Mouse (Mus musculus) CD4-positive, CD25-positive, alpha-beta regulatory T cell, adult 4 months (primary cell): ENCODE measurements at regions not wholly inside any gene's neighbourhood (a gene's known extent, or its start where the extent isn't known, plus 50 kb on each side); places are given as distances from the start of the nearest gene placed in this dataset.

Experiments
- ATAC-seq: one replicate; pipeline ENCODE4 v1.8.0; 2017

- no peak for ATAC-seq
Observed at GRCm38 (mm10) chr2:79510485-79511094, 54.0 kb upstream of the Cerkl start.

- ATAC-seq: no peak
Observed at GRCm38 (mm10) chr2:79511108-79511507, 54.5 kb upstream of the Cerkl start.

GRCm38 (mm10) chr2:79511676-79512323, 55.2 kb upstream of the Cerkl start:
- peak; percentile 69 for ATAC-seq

GRCm38 (mm10) chr2:79512374-79512773, 55.8 kb upstream of the Cerkl start:
- ATAC-seq: no peak

DNA sequence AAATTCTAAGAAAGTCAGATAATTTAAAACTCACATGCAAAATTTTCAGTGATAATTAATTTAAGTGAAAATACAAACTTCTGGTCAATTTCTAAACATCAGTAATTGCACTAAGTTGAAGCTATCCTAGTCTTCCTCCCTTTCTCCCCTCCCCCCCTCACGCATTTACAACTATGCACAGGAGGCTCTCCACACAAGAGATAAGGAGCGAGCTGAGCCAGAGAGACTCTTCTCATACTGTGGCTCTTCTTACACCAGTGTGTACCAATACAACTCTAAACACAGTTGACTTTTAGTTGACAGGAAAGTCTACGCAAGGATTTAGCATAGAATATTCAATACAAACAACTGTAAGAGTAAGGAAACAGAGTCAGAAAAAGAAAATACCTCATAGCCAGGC, 57.1 kb upstream of the Cerkl start:
- ATAC-seq: no peak

DNA sequence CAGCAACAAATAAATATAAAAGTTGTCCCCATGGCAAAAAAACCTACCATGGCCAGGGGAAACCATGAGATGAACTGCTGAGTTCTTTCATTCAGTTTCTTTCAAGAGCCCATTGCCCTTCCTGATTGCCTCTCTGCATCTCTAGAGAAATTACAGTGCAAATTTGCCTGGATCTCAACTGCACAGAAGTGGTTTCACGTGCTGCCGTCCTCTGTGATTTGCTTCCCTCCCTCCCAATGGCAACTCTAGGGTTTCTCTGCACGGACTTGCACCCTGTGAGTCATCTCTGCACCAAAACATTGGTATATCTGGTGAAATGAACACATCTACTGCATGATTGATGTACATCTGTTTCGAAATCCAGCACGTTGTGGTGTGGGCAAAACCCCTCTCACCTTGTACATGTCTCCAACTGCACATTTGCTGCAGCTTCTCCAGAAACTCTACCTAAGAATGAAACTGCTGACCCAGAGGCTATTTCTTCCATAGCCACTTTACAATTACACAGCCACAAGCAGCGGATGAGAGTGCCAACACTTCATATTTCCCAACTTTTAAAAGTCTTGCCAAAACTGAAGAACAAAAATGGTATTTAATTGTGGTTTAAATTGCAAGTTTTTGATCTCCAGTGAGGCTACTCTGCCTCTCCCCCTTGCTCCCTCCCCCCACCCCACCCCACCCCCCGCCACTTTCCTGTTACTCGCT, 61.6 kb upstream of the Cerkl start:
- no peak for ATAC-seq

GRCm38 (mm10) chr2:79519799-79520449, 63.3 kb upstream of the Cerkl start:
- ATAC-seq: no peak

- ATAC-seq: no peak
Observed at GRCm38 (mm10) chr2:79523441-79523840, 66.9 kb upstream of the Cerkl start.

- no peak for ATAC-seq
Observed at GRCm38 (mm10) chr2:79527529-79527928, 70.9 kb upstream of the Cerkl start.

- no peak for ATAC-seq
Observed at GRCm38 (mm10) chr2:79528347-79528990, 71.9 kb upstream of the Cerkl start.

- no peak for ATAC-seq
Observed at GRCm38 (mm10) chr2:79529185-79529584, 72.6 kb upstream of the Cerkl start.

- no peak for ATAC-seq
Observed at GRCm38 (mm10) chr2:79532610-79533160, 76.1 kb upstream of the Cerkl start.

DNA sequence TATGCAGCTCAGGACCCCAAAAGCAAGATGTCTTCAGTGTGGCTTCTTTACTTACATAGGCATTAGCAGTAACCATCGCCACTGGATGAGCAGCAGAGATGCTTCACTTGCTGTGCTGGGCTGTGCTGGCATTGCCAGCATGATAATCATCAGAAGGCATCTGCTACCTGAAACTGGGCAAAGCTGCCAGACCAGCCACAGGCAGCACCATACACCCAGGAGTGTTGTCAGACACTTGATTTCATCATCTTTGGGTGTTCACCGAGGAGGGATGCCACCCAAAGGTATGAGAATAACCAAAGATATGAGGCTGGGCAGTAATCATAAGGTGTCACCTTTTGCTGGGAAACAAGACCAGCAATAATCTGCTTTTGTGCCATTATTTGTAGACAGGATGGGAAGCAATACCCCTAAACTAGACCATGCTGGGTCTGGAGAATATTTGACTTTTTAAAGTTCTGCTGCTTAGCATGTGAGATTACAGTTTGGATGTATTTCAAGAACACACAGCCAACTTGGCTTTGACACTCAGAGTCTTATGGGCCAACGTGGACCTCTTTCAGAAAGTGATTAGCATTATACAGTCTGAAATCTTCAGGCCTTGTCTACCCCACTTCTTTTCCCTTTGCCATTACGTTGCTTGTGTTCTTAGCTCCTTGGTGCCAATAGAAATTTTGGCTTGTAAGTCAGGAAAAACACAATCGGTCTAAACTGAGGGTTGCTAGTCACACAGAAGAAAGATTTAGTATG, 80.7 kb upstream of the Cerkl start:
- ATAC-seq: no peak

- ATAC-seq: no peak
Observed at GRCm38 (mm10) chr2:79540384-79540783, 83.8 kb upstream of the Cerkl start.

- no peak for ATAC-seq
Observed at GRCm38 (mm10) chr2:79542191-79542980, 85.8 kb upstream of the Cerkl start.

DNA sequence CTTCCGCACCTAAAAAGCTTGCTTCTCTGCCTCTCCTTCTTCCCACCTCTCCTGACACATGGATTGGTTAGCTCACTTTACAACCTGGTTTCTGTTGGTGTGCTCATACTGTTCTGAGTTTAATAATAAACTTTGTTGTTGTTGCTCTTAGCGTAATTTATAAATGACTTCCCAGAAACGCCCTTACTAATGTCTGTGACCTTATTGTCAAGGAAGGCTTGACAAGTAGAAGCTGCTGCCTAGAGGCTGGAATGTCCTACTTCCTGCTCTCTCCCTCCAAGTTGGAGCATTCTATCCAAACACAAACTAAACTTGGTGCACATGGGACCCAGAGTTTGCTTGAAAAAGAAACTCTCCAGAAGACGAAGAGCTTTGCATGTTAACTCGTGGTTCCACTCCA, 86.9 kb upstream of the Cerkl start:
- no peak for ATAC-seq

- no peak for ATAC-seq
Observed at GRCm38 (mm10) chr2:79543948-79544792, 87.6 kb upstream of the Cerkl start.

- no peak for ATAC-seq
Observed at GRCm38 (mm10) chr2:79544793-79545260, 88.2 kb upstream of the Cerkl start.

DNA sequence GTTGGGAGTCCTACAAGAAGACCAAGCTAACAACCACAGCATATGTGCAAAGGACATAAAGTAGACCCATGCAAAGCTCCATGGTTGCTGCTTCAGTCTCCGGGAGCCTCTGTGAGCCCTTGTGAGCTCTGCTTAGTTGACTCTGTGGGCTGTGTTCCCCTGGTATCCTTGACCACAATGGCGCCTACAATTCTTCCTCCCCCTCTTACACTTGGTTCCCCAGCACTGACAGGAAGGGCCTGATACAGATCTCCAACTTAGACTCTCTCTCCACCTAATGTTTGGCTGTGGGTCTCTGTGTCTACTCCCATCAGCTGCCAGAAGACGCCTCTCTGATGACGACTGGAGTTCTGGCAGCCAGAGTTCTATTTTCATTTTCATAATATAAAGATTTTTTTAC, 88.9 kb upstream of the Itprid2 start:
- ATAC-seq: no peak

DNA sequence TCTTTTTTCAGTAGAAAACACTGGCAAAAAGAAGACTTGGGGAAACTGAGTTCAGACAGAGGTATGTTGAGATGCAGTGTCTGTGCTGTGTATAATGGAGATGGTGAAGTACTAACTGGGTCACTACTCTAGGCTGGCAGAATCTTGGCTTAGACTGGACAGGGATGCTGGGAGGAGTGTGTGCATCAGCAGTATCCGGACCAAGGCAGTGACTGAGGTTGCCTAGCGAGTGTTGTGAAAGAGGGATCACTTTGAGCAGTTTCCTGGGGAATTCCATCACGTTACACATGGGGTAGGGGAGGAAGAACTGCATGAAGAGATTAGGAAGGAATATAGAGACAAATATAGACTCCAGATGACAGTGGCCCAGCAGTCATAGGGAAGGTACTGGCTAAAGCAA, 87.9 kb upstream of the Itprid2 start:
- no peak for ATAC-seq
